Mouse (Mus musculus): ENCODE results near the gene Rfng. TPM values are rescaled to one million over a fixed set of nuclear protein-coding genes. Genes with fewer than 3 reads are reported as not detected.

The Rfng gene
- polyA plus RNA-seq, 1 experiment from 2014 or later, result 32.6 TPM

- Histone ChIP-seq H3K27me3 (ENCODE audit: insufficient read depth, low read length) (no peaks in the 10 kb centered on the region), H3K9me3 (replicated peaks; ENCODE audit: low read length) (no peaks in the 10 kb centered on the region), H3K4me3 (replicated peaks; ENCODE audit: low read depth, low read length) (no peak overlapping the region), H3K4me1 (replicated peaks; ENCODE audit: insufficient read depth, low read length) (no peaks in the 10 kb centered on the region), H3K27ac (no peak overlapping the region), H3K4me2 (ENCODE audit: low read length) (no peak overlapping the region), H3K36me3 (ENCODE audit: insufficient read depth, low read length) (no peaks in the 10 kb centered on the region), H3K9ac (ENCODE audit: low read depth, low read length) (no peak overlapping the region)
- no peak for TF ChIP-seq CTCF (IDR thresholded peaks at IDR 0.05; ENCODE audit: low read depth)
- DNase-seq (ENCODE audit: low spot score), result no peak
- ATAC-seq (replicated peaks; ENCODE audit: low FRiP score, low read depth), result peak; percentile 55; the same call in 1 of the 2 replicates
- WGBS, result 59% methylated on average over 14 of the region's 14 CpGs
Measured at GRCm38 (mm10) chr11:120761811-120762671, 22.0 kb downstream of the Rfng start.

- Histone ChIP-seq H3K27ac (no peak overlapping the region), H3K36me3 (ENCODE audit: insufficient read depth, low read length) (no peaks in the 10 kb centered on the region), H3K4me2 (ENCODE audit: low read length) (no peak overlapping the region), H3K27me3 (ENCODE audit: insufficient read depth, low read length) (no peaks in the 10 kb centered on the region), H3K4me1 (replicated peaks; ENCODE audit: insufficient read depth, low read length) (no peaks in the 10 kb centered on the region), H3K4me3 (replicated peaks; ENCODE audit: low read depth, low read length) (no peak overlapping the region), H3K9ac (ENCODE audit: low read depth, low read length) (no peak overlapping the region), H3K9me3 (replicated peaks; ENCODE audit: low read length) (no peaks in the 10 kb centered on the region)
- DNase-seq (ENCODE audit: low spot score), result no peak
- no peak for TF ChIP-seq CTCF (IDR thresholded peaks at IDR 0.05; ENCODE audit: low read depth)
- peak; percentile 38; the same call in 1 of the 2 replicates for ATAC-seq (replicated peaks; ENCODE audit: low FRiP score, low read depth)
- WGBS, result 53% methylated on average over 9 of the region's 9 CpGs
Measured at GRCm38 (mm10) chr11:120760236-120760635, 23.8 kb downstream of the Rfng start.

GRCm38 (mm10) chr11:120751606-120752005, 32.4 kb downstream of the Rfng start:
- no peaks in the 10 kb centered on the region for H3K27me3 ChIP-seq (ENCODE audit: insufficient read depth, low read length)
- H3K36me3 ChIP-seq (ENCODE audit: insufficient read depth, low read length), result no peaks in the 10 kb centered on the region
- DNase-seq (ENCODE audit: low spot score) (no peak), ATAC-seq (replicated peaks; ENCODE audit: low FRiP score, low read depth) (no peak)
- no peaks in the 10 kb centered on the region for H3K4me1 ChIP-seq (replicated peaks; ENCODE audit: insufficient read depth, low read length)
- H3K27ac ChIP-seq, result no peak overlapping the region
- no peaks in the 10 kb centered on the region for H3K9me3 ChIP-seq (replicated peaks; ENCODE audit: low read length)
- no peak overlapping the region for H3K4me3 ChIP-seq (replicated peaks; ENCODE audit: low read depth, low read length)
- 57% methylated on average over 4 of the region's 4 CpGs for WGBS
- no peak for TF ChIP-seq CTCF (IDR thresholded peaks at IDR 0.05; ENCODE audit: low read depth)
- no peak overlapping the region for H3K9ac ChIP-seq (ENCODE audit: low read depth, low read length)
- H3K4me2 ChIP-seq (ENCODE audit: low read length), result no peak overlapping the region

GRCm38 (mm10) chr11:120749430-120749829, 34.6 kb downstream of the Rfng start:
- Histone ChIP-seq H3K27ac (no peak overlapping the region), H3K27me3 (ENCODE audit: insufficient read depth, low read length) (no peaks in the 10 kb centered on the region), H3K4me1 (replicated peaks; ENCODE audit: insufficient read depth, low read length) (no peaks in the 10 kb centered on the region), H3K9ac (ENCODE audit: low read depth, low read length) (no peak overlapping the region), H3K4me3 (replicated peaks; ENCODE audit: low read depth, low read length) (no peak overlapping the region), H3K4me2 (ENCODE audit: low read length) (no peak overlapping the region), H3K9me3 (replicated peaks; ENCODE audit: low read length) (no peaks in the 10 kb centered on the region), H3K36me3 (ENCODE audit: insufficient read depth, low read length) (no peaks in the 10 kb centered on the region)
- DNase-seq (ENCODE audit: low spot score) (no peak), ATAC-seq (replicated peaks; ENCODE audit: low FRiP score, low read depth) (no peak)
- WGBS, result 57% methylated on average over 8 of the region's 8 CpGs
- TF ChIP-seq CTCF (IDR thresholded peaks at IDR 0.05; ENCODE audit: low read depth), result peak; percentile 55; the same call in 1 of the 2 replicates

GRCm38 (mm10) chr11:120747974-120748373, 36.0 kb downstream of the Rfng start:
- H3K36me3 ChIP-seq (ENCODE audit: insufficient read depth, low read length), result no peaks in the 10 kb centered on the region
- TF ChIP-seq CTCF (IDR thresholded peaks at IDR 0.05; ENCODE audit: low read depth), result no peak
- no peak overlapping the region for H3K9ac ChIP-seq (ENCODE audit: low read depth, low read length)
- no peaks in the 10 kb centered on the region for H3K4me1 ChIP-seq (replicated peaks; ENCODE audit: insufficient read depth, low read length)
- ATAC-seq (replicated peaks; ENCODE audit: low FRiP score, low read depth), result no peak
- no peak overlapping the region for H3K4me3 ChIP-seq (replicated peaks; ENCODE audit: low read depth, low read length)
- DNase-seq (ENCODE audit: low spot score), result no peak
- 64% methylated on average over 4 of the region's 4 CpGs for WGBS
- no peak overlapping the region for H3K4me2 ChIP-seq (ENCODE audit: low read length)
- no peaks in the 10 kb centered on the region for H3K27me3 ChIP-seq (ENCODE audit: insufficient read depth, low read length)
- no peaks in the 10 kb centered on the region for H3K9me3 ChIP-seq (replicated peaks; ENCODE audit: low read length)
- H3K27ac ChIP-seq, result no peak overlapping the region

GRCm38 (mm10) chr11:120744121-120744701, 39.8 kb downstream of the Rfng start:
- Histone ChIP-seq H3K27ac (no peak overlapping the region), H3K9me3 (replicated peaks; ENCODE audit: low read length) (no peaks in the 10 kb centered on the region), H3K27me3 (ENCODE audit: insufficient read depth, low read length) (no peaks in the 10 kb centered on the region), H3K9ac (ENCODE audit: low read depth, low read length) (no peak overlapping the region), H3K4me3 (replicated peaks; ENCODE audit: low read depth, low read length) (no peak overlapping the region), H3K4me2 (ENCODE audit: low read length) (no peak overlapping the region), H3K4me1 (replicated peaks; ENCODE audit: insufficient read depth, low read length) (no peaks in the 10 kb centered on the region), H3K36me3 (ENCODE audit: insufficient read depth, low read length) (no peaks in the 10 kb centered on the region)
- no peak for TF ChIP-seq CTCF (IDR thresholded peaks at IDR 0.05; ENCODE audit: low read depth)
- 70% methylated on average over 7 of the region's 7 CpGs for WGBS
- DNase-seq (ENCODE audit: low spot score) (no peak), ATAC-seq (replicated peaks; ENCODE audit: low FRiP score, low read depth) (0 out of 2 replicates have a peak, but pooled peaks have one; percentile 33)

All from kidney, postnatal 0 days (tissue).